Mouse (Mus musculus) thymus, adult 2 months (tissue): ENCODE results near the gene Uso1.

ENCODE experiments used
- CTCF ChIP-seq: fragments of 200-500 bp; IDR thresholded peaks from 2 replicates; pipeline ENCODE4 v1.5.1; 2012; ENCODE audit warnings: mild to moderate bottlenecking, control low read depth, low read length, moderate library complexity, borderline replicate concordance; ENCODE audit not compliant: control insufficient read depth, poor library complexity, insufficient read depth; ENCODE audit errors: extremely low read depth
- POLR2A ChIP-seq: fragments of 200-500 bp; IDR thresholded peaks from 2 replicates; pipeline ENCODE4 v1.6.1; 2012; ENCODE audit warnings: mild to moderate bottlenecking, low read length, control low read depth, moderate library complexity; ENCODE audit not compliant: control insufficient read depth, poor library complexity, insufficient read depth; ENCODE audit errors: extremely low read depth

- no peak for TF ChIP-seq CTCF
- TF ChIP-seq POLR2A = no peak
These were observed 2.8 kb upstream of the Uso1 start for GRCm38 (mm10) chr5:92134934-92135333.
